Mouse (Mus musculus) effector memory CD4-positive, alpha-beta T cell, adult 5 months (primary cell): ENCODE data around the gene Baz1b. TPM values are rescaled to one million over a fixed set of nuclear protein-coding genes. Genes with fewer than 3 reads are reported as not detected.

Experiments used
- polyA plus RNA-seq: library from polyadenylated mRNA; unstranded; fragments of 100-300 nt; shearing (Covaris generic); gene quantifications from one replicate; pipeline ENCODE4 v1.2.1, GENCODE M21; 2017

Gene Baz1b
- 44.1 TPM for polyA plus RNA-seq

GRCm38 (mm10) chr5:135186621-135187348 is at the start of gene Baz1b:
Gene Baz1b, plus strand, starts transcription at chr5:135187264.

GRCm38 (mm10) chr5:135149053-135149819 is 37.8 kb upstream of the Baz1b start, which contains the start of gene Tbl2:
Gene Tbl2, plus strand, starts transcription at chr5:135149657.

DNA sequence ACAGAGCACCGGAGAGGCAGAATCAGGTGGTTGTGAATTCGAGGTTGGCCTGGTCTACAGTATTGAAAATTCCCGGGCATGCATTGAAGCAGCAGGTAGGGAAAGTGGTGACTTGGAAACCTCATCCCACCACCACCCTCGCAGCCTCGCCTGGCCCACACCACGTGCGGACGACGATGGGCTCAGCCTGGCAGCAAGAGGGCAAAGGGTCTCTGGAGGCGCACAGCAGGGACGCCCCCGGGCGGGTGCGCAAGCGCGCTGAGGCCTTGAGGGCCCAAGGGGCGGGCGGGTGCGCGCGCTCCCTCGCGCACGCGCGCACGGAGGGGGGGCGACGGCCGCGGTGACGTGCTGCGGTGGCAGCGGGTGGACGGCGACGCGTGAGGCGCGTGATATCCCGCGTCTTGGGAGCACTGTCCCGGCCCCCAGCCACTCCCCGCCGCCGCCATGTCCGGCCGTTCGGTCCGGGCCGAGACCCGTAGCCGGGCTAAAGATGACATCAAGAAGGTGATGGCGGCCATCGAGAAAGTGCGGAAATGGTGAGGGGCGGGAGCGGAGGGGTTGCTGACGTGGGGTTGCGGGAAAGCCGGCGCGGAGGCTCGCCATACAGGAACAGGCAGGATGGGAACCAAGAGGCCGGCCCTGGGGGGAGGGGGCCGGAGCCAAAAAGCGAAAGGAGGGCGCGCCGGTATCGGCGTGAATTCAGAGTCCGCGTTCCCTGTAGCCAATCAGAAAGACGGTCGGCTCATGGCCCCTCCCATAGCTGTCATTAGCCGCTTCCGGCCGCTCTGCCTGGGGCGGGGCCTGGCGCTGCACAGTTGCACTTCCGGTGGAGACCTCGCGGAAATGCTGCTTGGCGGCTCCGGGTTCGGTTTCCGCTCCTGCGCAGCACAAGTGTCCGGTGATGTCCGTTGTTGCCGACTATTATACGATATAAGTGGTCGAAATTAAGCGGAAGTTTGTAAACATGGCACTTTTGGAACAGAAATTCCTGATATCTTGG is 18.7 kb upstream of the Baz1b start, which contains the start of gene Bcl7b:
TSS of gene Bcl7b (plus strand) at position 221 of the 1,000 bp plus-strand sequence.

GRCm38 (mm10) chr5:135251079-135251454 is 64.0 kb downstream of the Baz1b start, which contains the start of gene Fzd9:
Gene Fzd9, minus strand, starts transcription at chr5:135251230.

Other genes starting within 250 kb of the Baz1b start
- not detected for gene Cldn4, start 240.3 kb upstream of the Baz1b start, polyA plus RNA-seq
- gene Cldn3, start 201.1 kb upstream of the Baz1b start, polyA plus RNA-seq, result not detected
- 64.6 TPM for gene Abhd11, start 178.1 kb upstream of the Baz1b start, polyA plus RNA-seq
- 4.2 TPM for gene Stx1a, start 163.8 kb upstream of the Baz1b start, polyA plus RNA-seq
- gene Dnajc30, start 123.1 kb upstream of the Baz1b start, polyA plus RNA-seq, result 9.6 TPM
- gene Bud23, start 122.3 kb upstream of the Baz1b start, polyA plus RNA-seq, result 86.6 TPM
- gene Vps37d, start 109.0 kb upstream of the Baz1b start, polyA plus RNA-seq, result not detected
- gene Mlxipl, start 97.4 kb upstream of the Baz1b start, polyA plus RNA-seq, result not detected
- gene Tbl2, start 37.6 kb upstream of the Baz1b start, polyA plus RNA-seq, result 19.3 TPM
- 121 TPM for gene Bcl7b, start 19.0 kb upstream of the Baz1b start, polyA plus RNA-seq
- not detected for gene Fzd9, start 64.0 kb downstream of the Baz1b start, polyA plus RNA-seq
- gene Fkbp6, start 162.8 kb downstream of the Baz1b start, polyA plus RNA-seq, result not detected
- not detected for gene Trim50, start 166.0 kb downstream of the Baz1b start, polyA plus RNA-seq
- 28.4 TPM for gene Nsun5, start 182.7 kb downstream of the Baz1b start, polyA plus RNA-seq
- gene Pom121, start 207.3 kb downstream of the Baz1b start, polyA plus RNA-seq, result 41.4 TPM